Comparison of ENCODE assay signal across 9 mouse cellular contexts in genomic region chr17:5377930-5378310, GRCm38 (mm10). TPM values are rescaled to one million over a fixed set of nuclear protein-coding genes. Genes with fewer than 3 reads are reported as not detected.
DNase-seq lines count a peak whose midpoint lies in the region; ATAC-seq and TF ChIP-seq lines count a peak whose summit lies in the region.
"Had no signal": no experiment of that assay in that cellular context is flagged by ENCODE, and none has a peak within 500 bp of the region (broad histone marks: within the 10 kb centered on the region; RNA-seq: fewer than 3 reads in every experiment).

No protein-coding gene starts in this region.

- H3K27me3 ChIP-seq in heart, adult 2 months (ENCODE audit: control insufficient read depth, insufficient read depth, low read length) = no peaks in the 10 kb centered on the region

- H3K4me3 ChIP-seq in heart, adult 2 months = no peak overlapping the region

- H3K4me1 ChIP-seq in heart, adult 2 months (ENCODE audit: control insufficient read depth, insufficient read depth, low read length) = no peaks in the 10 kb centered on the region

- peak; percentile 27 for DNase-seq in embryo, embryonic 10.5 days (ENCODE audit: low spot score)
- no peak for DNase-seq in embryo, embryonic 10 days (ENCODE audit: low spot score)
- DNase-seq in 3T3-L1 (ENCODE audit: low read depth, low spot score) = peak; percentile 49
- peak; percentile 70 to 76 for DNase-seq in kidney, postnatal 25 days
- DNase-seq in thymus, postnatal 10 days (ENCODE audit: low spot score in 2 of 2) = peak; percentile 35 to 52
- no peak for DNase-seq in heart, adult 2 months
- DNase-seq in ovary, postnatal 14 days (ENCODE audit: low spot score) = no peak

- intact Hi-C loops in heart, adult 2 months (cut with DNase I) = no loop called here

- no peaks in the 10 kb centered on the region for H3K79me2 ChIP-seq in heart, adult 2 months (replicated peaks; ENCODE audit: control insufficient read depth, insufficient read depth, low read length)

- no peak for TF ChIP-seq CTCF in heart, adult 2 months (IDR thresholded peaks at IDR 0.05)

- H3K36me3 ChIP-seq in heart, adult 2 months (ENCODE audit: control insufficient read depth, insufficient read depth, low read length) = no peaks in the 10 kb centered on the region

- no peak overlapping the region for H3K27ac ChIP-seq in heart, adult 2 months

- no peak overlapping the region for H3K9ac ChIP-seq in heart, adult 2 months (ENCODE audit: low read depth, low read length)

- 30% methylated on average over 7 of the region's 7 CpGs for WGBS in heart, adult 2 months

- ATAC-seq in common myeloid progenitor, adult 5-6 weeks (replicated peaks; ENCODE audit: low read depth, poor library complexity, severe bottlenecking) = peak; percentile 83

- no peak for TF ChIP-seq EP300 in heart, adult 2 months (IDR thresholded peaks at IDR 0.05; ENCODE audit: insufficient read depth, low read depth, low read length)

- TF ChIP-seq POLR2A in heart, adult 2 months (IDR thresholded peaks at IDR 0.05; ENCODE audit: insufficient read depth, low read depth, low read length) = no peak

RNA-seq across cellular contexts. Expression of gene Ldhal6b, which starts 40.6 kb away (rescaled TPM):
- 0.14 TPM in 1 of 2 replicates, not detected in the other for total RNA-seq in common myeloid progenitor, adult 5-6 weeks (2017)
- total RNA-seq in heart, adult 2 months (2021) = under 1 TPM; 0.21 to 0.36 TPM
- polyA plus RNA-seq in heart, adult 2 months (2012; rRNA removed) = 0.26 and 0.49 TPM in 2 replicates
- polyA plus RNA-seq: heart, postnatal 0 days had no signal

Comparison
In these comparisons a context has a peak if more than half of its experiments do, and no peak if none do; other contexts are left out.
1. DNase-seq: peak in embryo, embryonic 10.5 days (single experiment), 3T3-L1 (single experiment), kidney, postnatal 25 days (2 of 2) and thymus, postnatal 10 days (2 of 2); none in embryo, embryonic 10 days (single experiment), heart, adult 2 months (0 of 2) and ovary, postnatal 14 days (single experiment).